Mouse (Mus musculus) urinary bladder, adult 2 months (tissue): Measurements from ENCODE around the gene Gm37240. TPM values are rescaled to one million over a fixed set of nuclear protein-coding genes. Genes with fewer than 3 reads are reported as not detected.
"Not testable (repeated sequence)": the region's sequence is repeated elsewhere in the genome, so short reads cannot be mapped to it uniquely, and the experiment has no call there.

Experiments used
- DNase-seq: peaks from one replicate; pipeline ENCODE4 v3.0.0; 2022; ENCODE audit warnings: low spot score
- polyA plus RNA-seq: library from polyadenylated mRNA; depleted of rRNA; stranded (reverse); fragments of >200 nt; gene quantifications from 2 replicates; pipeline ENCODE4 v1.2.3, GENCODE M21; 2012

Gene Gm37240
- polyA plus RNA-seq, 1 experiment = 1.5 TPM

DNA sequence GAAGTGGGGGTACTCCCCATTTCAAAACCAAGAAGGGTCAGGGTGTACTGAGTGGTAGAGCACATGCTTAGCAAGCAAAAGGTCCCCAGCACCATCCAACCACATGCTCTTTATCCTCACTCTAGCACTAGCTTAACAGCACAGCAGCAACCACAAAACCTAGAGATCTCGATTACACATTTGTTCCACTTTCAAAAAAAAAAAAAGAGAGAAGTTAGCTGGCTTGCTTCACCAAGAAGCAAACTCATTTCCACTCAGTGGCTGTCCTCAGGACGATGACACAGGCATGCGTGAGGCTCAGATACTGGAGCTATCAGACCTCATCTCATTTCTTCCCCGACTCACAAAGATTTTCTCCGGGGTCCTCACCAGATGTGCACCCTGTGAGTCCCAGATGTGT, 1208.4 kb downstream of the Gm37240 start:
- DNase-seq = no peak

DNA sequence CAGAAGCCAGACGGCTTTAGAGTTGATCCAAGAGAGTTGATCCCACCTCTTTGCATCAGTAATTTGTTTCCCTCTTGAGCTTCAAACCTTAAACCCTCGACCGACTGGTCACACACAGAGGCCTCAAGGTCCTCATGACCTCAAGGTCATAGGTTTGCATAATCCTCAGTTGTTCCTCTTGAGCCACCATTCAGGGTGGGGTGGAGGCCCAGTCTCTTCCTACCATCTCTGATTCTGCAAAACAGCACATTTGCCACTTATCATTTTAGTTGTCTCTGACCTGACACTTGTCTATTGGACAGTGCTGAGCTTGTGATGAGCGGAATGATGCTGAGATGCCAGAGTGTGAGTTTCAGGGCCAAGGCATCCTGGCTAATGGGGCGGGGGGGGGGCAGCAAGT, 1211.6 kb downstream of the Gm37240 start:
- DNase-seq = no peak

- DNase-seq = no peak
Measured at GRCm38 (mm10) chr3:84673552-84673951, 1213.8 kb downstream of the Gm37240 start.

DNA sequence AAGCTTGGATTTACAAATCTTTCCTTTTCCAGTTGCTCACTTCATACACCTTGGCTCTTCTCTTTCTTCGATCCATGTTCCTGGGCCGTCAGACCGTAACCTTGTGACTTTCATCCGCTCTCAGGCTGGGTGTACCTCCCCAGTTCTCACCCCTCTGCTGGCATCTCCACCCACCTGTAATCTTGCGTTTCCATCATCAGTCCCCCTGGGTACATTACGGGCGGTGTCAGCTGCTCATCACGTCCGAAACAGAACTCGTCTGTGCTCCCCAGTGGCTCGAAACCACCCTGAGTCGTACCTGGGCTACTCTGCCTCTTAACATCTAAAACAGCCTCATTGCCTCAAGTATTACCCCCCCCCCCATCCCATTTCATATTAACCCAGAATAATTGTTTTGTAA, 1215.2 kb downstream of the Gm37240 start:
- no peak for DNase-seq

DNA sequence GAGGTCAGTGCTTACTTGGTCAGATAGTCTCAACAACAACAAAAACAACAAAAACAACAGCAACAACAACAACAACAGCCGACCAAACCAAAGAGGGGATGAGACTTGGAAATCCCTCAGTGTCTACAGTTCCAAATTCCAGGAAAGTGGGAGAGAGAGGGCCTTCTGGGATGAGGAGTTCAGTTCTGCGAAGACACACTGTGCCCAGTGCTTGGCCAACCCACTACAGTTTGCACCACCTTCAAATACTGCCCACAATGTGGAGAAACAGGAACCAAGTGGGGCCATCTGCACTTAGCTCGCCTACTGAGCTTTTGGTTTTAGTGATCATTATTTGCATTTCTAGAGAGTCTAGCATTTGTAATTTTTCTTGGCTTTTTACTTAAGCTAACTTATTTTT, 1218.4 kb downstream of the Gm37240 start:
- no peak for DNase-seq

DNA sequence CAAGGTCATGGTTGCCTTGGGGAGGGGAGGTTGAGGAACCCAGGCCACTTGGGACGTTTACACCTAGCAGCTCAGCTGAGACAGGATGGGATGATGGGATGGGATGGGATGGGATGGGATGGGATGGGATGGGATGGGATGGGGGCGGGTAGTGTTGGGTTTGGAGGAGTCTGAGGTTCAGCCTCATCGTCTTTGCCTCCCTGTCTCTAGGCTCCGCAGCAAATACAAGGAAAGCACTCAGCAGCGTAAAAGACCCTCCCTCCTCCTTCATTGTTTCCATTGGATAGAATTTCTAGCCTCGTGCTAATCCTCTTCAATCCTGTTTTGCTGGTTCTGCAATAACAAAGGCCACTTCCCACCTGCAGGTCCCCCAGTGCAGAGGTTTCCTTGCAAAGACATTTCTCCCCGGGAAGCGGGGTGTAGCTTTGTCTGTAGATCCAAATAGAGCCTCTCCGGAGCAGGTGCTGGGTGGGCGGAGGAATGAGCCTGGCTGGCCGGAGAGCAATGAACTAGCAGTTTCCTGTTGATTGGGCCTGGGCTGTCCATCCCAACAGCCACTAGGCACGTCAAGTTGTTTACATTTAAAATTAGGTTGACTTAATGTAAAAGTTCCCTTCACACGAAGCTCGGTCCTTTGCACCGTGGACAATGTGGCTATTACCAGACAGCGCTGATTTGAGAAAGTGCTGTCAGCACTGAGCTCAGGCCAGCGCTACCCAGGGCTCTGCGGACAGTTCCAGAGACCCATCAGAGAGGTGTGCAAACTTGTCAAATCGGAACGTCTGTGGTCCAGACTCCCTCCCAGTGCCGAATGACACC, 1221.9 kb downstream of the Gm37240 start:
- no peak for DNase-seq

GRCm38 (mm10) chr3:84664686-84665085, 1222.6 kb downstream of the Gm37240 start:
- DNase-seq = no peak

DNA sequence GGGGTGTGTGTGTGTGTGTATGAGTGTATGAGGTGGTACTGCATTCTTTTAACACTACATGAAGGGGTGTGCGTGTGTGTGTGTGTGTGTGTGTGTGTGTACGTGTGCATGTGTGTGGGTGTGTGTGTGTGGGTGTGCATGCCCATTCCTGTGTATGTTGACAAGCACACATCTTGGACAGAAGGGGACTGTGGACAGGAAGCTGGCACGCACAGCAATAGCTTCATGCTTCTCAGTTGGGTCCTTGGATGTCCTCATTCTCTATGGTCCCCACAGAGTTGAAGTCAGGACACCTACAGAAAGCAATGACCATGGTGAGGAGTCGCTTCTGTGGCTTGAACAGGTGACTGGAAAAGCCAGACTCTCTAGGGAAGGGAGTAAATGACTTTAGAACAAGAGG, 1223.5 kb downstream of the Gm37240 start:
- no peak for DNase-seq

DNA sequence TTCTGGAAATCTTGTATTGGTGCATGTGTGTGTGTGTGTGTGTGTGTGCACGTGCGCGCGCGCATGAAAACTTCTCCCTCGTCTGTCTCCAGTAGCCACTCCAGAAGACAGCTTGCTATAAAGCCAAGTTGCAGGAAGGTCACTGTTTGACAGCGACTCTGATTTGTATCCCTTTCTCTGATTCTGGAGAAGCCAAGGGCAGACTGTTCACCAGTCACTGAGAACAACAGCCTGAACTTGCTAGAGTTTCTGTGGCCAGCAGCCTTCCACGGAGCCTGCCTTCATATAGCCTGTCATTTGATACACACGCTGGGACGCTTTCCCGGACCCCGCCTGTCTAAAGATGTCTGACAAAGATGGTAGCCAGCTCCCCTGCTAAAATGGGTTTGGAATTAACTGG, 1224.2 kb downstream of the Gm37240 start:
- DNase-seq = no peak

DNA sequence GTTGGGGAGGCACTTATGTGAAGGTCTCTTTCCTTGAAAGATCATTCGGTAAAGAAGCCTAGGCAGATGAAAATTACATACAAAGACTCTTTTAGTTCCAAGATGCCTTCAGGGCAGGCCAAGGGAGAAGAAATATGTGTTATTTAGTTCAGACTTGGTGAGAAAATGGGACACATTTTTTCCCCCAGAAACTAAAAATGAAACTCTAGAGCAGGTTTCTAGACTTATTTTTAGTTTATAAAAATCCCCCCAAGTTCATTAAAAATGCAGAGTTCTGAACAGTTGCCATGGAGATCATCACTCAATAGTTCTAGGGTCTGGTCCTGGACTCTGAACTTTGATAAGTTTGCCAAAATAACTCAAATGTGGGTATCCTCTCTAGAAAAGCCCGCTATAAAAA, 1226.9 kb downstream of the Gm37240 start:
- no peak for DNase-seq

GRCm38 (mm10) chr3:84658872-84659271, 1228.4 kb downstream of the Gm37240 start:
- no peak for DNase-seq

GRCm38 (mm10) chr3:84658017-84658416, 1229.3 kb downstream of the Gm37240 start:
- DNase-seq = no peak

DNA sequence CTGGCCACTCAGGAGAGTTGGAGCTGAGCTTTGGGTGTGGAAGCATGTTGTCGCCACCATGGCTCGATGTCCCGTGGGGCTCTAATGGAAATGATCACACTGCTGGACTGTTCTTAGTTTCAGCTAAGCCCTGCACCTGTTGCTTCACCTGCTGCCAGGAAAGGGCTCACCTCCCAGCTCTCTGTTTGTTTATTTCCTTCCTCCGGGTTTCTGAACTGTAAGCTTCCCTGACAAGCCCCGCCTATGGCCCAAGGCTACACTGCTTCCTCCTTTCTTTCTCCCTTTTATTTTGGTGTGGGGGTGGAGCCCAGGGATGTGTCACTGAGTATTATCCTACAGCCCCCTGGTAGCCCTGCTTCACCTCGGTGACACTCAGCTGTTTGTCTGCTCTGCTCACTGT, 1230.1 kb downstream of the Gm37240 start:
- no peak for DNase-seq

- DNase-seq = not testable (repeated sequence)
Measured at GRCm38 (mm10) chr3:84655785-84656150, 1231.5 kb downstream of the Gm37240 start.

- no peak for DNase-seq
Measured at GRCm38 (mm10) chr3:84654900-84655784, 1232.2 kb downstream of the Gm37240 start.

GRCm38 (mm10) chr3:84654246-84654826, 1233.0 kb downstream of the Gm37240 start:
- DNase-seq = no peak

GRCm38 (mm10) chr3:84653557-84654245, 1233.6 kb downstream of the Gm37240 start:
- DNase-seq = no peak

DNA sequence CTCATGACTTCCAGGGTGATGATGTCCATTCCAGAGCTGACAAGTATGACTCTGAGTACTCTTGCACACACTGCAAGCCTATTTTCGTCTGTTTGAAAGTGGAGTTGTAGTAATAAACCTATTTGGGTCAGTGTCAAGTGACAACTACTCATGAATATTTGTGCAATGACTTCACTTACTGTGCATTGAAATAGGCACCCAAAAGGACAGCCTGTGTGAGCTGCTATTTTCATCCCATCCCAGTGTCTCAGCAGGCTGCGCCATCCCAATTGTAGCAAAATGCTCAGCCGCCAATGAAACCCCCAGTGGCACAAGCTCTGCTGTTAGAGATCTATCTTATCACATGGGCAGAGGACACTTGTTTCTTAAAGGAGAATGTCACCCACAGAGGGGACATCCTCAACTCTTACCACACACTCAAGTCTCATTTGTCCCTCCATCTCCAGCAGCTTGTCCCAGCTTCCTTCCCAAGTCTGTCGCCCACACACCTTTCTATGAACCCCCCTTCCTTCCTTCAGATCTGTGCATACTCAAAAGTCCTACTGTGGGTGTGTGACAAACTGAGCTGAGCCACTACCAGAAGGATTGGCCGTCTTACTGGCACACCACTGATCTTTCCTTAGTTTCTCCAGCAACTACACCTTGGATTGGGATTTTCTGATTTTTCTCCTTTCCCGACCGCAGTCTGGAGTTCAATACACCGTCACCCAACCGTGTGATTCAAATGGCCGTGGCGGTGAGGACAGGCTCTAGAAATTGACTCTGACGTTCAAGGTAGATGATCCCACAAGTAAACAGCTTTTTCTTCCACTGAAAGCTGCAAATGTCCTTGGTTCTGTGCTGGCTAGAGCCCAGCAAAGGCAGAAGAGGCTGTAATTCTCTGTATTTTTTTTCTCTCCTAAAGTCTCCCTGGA, 1234.4 kb downstream of the Gm37240 start:
- DNase-seq = no peak

DNA sequence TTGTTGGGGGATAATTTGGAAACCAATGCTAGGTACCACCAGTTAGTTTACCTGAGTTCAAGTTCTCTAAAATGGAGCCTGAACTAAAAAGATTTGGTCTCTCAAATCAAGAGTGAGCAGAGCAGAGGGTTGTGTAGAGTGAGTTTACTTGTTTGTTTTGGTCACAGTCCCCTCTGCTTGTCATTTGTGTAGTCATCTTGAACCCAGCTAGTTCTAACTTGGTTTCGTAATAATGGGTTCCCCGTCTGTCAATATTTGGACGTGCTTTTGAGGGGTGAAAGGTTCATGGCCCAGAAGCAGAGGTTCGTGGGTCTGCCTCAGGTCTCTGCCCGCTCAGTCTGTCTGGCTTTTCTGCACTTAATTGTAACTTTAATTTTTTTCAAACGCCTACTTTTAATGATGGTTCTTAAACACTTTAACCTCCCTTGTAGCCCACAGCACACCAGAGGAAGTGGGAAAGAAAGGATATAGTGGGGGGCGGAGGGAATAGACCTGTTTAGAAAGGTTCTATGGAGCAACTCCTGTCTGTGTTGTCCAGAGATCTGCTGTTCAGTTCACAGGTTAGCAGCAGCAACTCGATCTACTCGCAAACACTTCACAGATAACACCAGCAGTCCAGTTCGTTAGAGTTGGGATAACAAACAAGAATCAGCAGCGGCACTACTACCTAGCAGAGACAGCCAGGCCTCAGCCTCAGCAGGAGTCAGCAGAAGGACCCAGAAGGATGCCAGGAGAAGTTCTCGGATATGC, 1237.6 kb downstream of the Gm37240 start:
- DNase-seq = no peak

DNA sequence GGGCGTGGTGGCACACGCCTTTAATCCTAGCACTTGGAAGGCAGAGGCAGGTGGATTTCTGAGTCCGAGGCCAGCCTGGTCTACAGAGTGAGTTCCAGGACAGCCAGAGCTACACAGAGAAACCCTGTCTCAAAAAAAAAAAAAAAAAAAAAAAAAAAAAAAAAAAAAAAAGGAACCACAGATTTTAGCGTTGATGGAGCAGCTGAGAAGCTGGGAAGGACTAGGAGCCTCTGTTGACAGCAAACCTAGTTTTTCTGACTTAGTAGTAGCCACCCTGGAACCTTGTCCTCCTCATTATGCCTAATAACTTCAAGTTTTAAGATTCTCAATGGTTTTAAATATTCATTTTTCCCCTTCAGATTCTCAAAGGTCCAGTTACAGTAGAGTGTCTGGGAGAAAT, 1239.2 kb downstream of the Gm37240 start:
- not testable (repeated sequence) for DNase-seq
